Mouse (Mus musculus): ENCODE results near the gene Gimap3. TPM values are rescaled to one million over a fixed set of nuclear protein-coding genes. Genes with fewer than 3 reads are reported as not detected.

Gene Gimap3
- polyA plus RNA-seq, 1 experiment from 2014 or later, result 0.14 TPM

- Histone ChIP-seq H3K36me3 (ENCODE audit: control insufficient read depth, insufficient read depth, low read length) (no peaks in the 10 kb centered on the region), H3K4me3 (replicated peaks; ENCODE audit: low read length) (peak overlapping the region; percentile 18; the same call in 1 of the 2 replicates), H3K27ac (ENCODE audit: low read length) (peak overlapping the region; percentile 74), H3K4me1 (ENCODE audit: control insufficient read depth, insufficient read depth, low read length) (peaks cover 11% of the 10 kb centered on the region), H3K27me3 (ENCODE audit: control insufficient read depth, insufficient read depth, low read length) (peaks cover 11% of the 10 kb centered on the region), H3K9ac (ENCODE audit: low read length) (peak overlapping the region; percentile 39; the same call in 1 of the 2 replicates), H3K4me2 (ENCODE audit: low read depth, low read length) (peak overlapping the region; percentile 24; the same call in 1 of the 2 replicates), H3K9me3 (replicated peaks; ENCODE audit: control insufficient read depth, low read length) (no peaks in the 10 kb centered on the region)
- WGBS, result 36% methylated on average over 7 of the region's 7 CpGs
- no peak for ATAC-seq (ENCODE audit: insufficient read depth, low FRiP score)
These were observed 23.3 kb downstream of the Gimap3 start for GRCm38 (mm10) chr6:48747091-48747966.

GRCm38 (mm10) chr6:48745959-48746889 lies 24.4 kb downstream of the Gimap3 start, which contains the start of gene Gimap5:
TSS of gene Gimap5 (plus strand) at chr6:48746197.
- Histone ChIP-seq H3K4me3 (replicated peaks; ENCODE audit: low read length) (peak within 1 kb of the TSS; percentile 18; the same call in 1 of the 2 replicates), H3K9me3 (replicated peaks; ENCODE audit: control insufficient read depth, low read length) (no peaks in the 10 kb centered on the region), H3K4me1 (ENCODE audit: control insufficient read depth, insufficient read depth, low read length) (peaks cover 16% of the 10 kb centered on the region), H3K9ac (ENCODE audit: low read length) (peak within 1 kb of the TSS; percentile 47; the same call in 1 of the 2 replicates), H3K36me3 (ENCODE audit: control insufficient read depth, insufficient read depth, low read length) (no peaks in the 10 kb centered on the region), H3K27me3 (ENCODE audit: control insufficient read depth, insufficient read depth, low read length) (peaks cover 15% of the 10 kb centered on the region), H3K4me2 (ENCODE audit: low read depth, low read length) (peak within 1 kb of the TSS; percentile 24; the same call in 1 of the 2 replicates), H3K27ac (ENCODE audit: low read length) (peak within 1 kb of the TSS; percentile 74)
- WGBS, result 43% methylated on average over 16 of the region's 16 CpGs
- no peak for ATAC-seq (ENCODE audit: insufficient read depth, low FRiP score)

- H3K27ac ChIP-seq (ENCODE audit: low read length), result peak overlapping the region; percentile 57
These were observed 25.2 kb downstream of the Gimap3 start for GRCm38 (mm10) chr6:48745490-48745889.

GRCm38 (mm10) chr6:48742422-48743351 lies 28.0 kb downstream of the Gimap3 start:
- Histone ChIP-seq H3K36me3 (ENCODE audit: control insufficient read depth, insufficient read depth, low read length) (no peaks in the 10 kb centered on the region), H3K4me3 (replicated peaks; ENCODE audit: low read length) (peak overlapping the region; percentile 51)
- 11% methylated on average over 52 of the region's 52 CpGs for WGBS

More at GRCm38 (mm10) chr6:48745490-48745889, 25.2 kb downstream of the Gimap3 start:
- Histone ChIP-seq H3K4me2 (ENCODE audit: low read depth, low read length) (0 out of 2 replicates have a peak overlapping the region, but pooled peaks have one; percentile 5), H3K4me1 (ENCODE audit: control insufficient read depth, insufficient read depth, low read length) (peaks cover 16% of the 10 kb centered on the region), H3K9me3 (replicated peaks; ENCODE audit: control insufficient read depth, low read length) (no peaks in the 10 kb centered on the region), H3K9ac (ENCODE audit: low read length) (peak overlapping the region; percentile 35; the same call in 1 of the 2 replicates), H3K27me3 (ENCODE audit: control insufficient read depth, insufficient read depth, low read length) (peaks cover 15% of the 10 kb centered on the region), H3K4me3 (replicated peaks; ENCODE audit: low read length) (no peak overlapping the region), H3K36me3 (ENCODE audit: control insufficient read depth, insufficient read depth, low read length) (no peaks in the 10 kb centered on the region)
- no peak for ATAC-seq (ENCODE audit: insufficient read depth, low FRiP score)
- 44% methylated on average over 2 of the region's 2 CpGs for WGBS

GRCm38 (mm10) chr6:48741711-48742206 lies 28.9 kb downstream of the Gimap3 start:
- Histone ChIP-seq H3K27me3 (ENCODE audit: control insufficient read depth, insufficient read depth, low read length) (peaks cover 15% of the 10 kb centered on the region), H3K9ac (ENCODE audit: low read length) (no peak overlapping the region), H3K36me3 (ENCODE audit: control insufficient read depth, insufficient read depth, low read length) (no peaks in the 10 kb centered on the region), H3K4me1 (ENCODE audit: control insufficient read depth, insufficient read depth, low read length) (peaks cover 16% of the 10 kb centered on the region), H3K27ac (ENCODE audit: low read length) (peak overlapping the region; percentile 60), H3K9me3 (replicated peaks; ENCODE audit: control insufficient read depth, low read length) (no peaks in the 10 kb centered on the region), H3K4me2 (ENCODE audit: low read depth, low read length) (peak overlapping the region; percentile 85), H3K4me3 (replicated peaks; ENCODE audit: low read length) (0 out of 2 replicates have a peak overlapping the region, but pooled peaks have one; percentile 51)
- WGBS, result 10% methylated on average over 9 of the region's 9 CpGs
- ATAC-seq (ENCODE audit: insufficient read depth, low FRiP score), result no peak; the same call in 1 of the 2 replicates

More at GRCm38 (mm10) chr6:48742422-48743351, 28.0 kb downstream of the Gimap3 start:
- Histone ChIP-seq H3K4me1 (ENCODE audit: control insufficient read depth, insufficient read depth, low read length) (peaks cover 16% of the 10 kb centered on the region), H3K27me3 (ENCODE audit: control insufficient read depth, insufficient read depth, low read length) (peaks cover 15% of the 10 kb centered on the region), H3K9ac (ENCODE audit: low read length) (peak overlapping the region; percentile 69), H3K9me3 (replicated peaks; ENCODE audit: control insufficient read depth, low read length) (no peaks in the 10 kb centered on the region), H3K4me2 (ENCODE audit: low read depth, low read length) (peak overlapping the region; percentile 85), H3K27ac (ENCODE audit: low read length) (peak overlapping the region; percentile 56)
- ATAC-seq (ENCODE audit: insufficient read depth, low FRiP score), result peak; percentile 63

- Histone ChIP-seq H3K27ac (ENCODE audit: low read length) (peak overlapping the region; percentile 60), H3K9me3 (replicated peaks; ENCODE audit: control insufficient read depth, low read length) (no peaks in the 10 kb centered on the region), H3K4me2 (ENCODE audit: low read depth, low read length) (peak overlapping the region; percentile 85; the same call in 1 of the 2 replicates), H3K36me3 (ENCODE audit: control insufficient read depth, insufficient read depth, low read length) (no peaks in the 10 kb centered on the region), H3K4me3 (replicated peaks; ENCODE audit: low read length) (no peak overlapping the region), H3K4me1 (ENCODE audit: control insufficient read depth, insufficient read depth, low read length) (peaks cover 16% of the 10 kb centered on the region), H3K27me3 (ENCODE audit: control insufficient read depth, insufficient read depth, low read length) (peaks cover 15% of the 10 kb centered on the region), H3K9ac (ENCODE audit: low read length) (no peak overlapping the region)
- peak; percentile 39; the same call in 1 of the 2 replicates for ATAC-seq (ENCODE audit: insufficient read depth, low FRiP score)
- 17% methylated on average over 3 of the region's 3 CpGs for WGBS
These were observed 29.4 kb downstream of the Gimap3 start for GRCm38 (mm10) chr6:48741273-48741672.

GRCm38 (mm10) chr6:48740501-48741169 lies 30.0 kb downstream of the Gimap3 start:
- WGBS, result 60% methylated on average over 3 of the region's 3 CpGs
- peak overlapping the region; percentile 41 for H3K4me2 ChIP-seq (ENCODE audit: low read depth, low read length)
- no peak for ATAC-seq (ENCODE audit: insufficient read depth, low FRiP score)
- no peaks in the 10 kb centered on the region for H3K36me3 ChIP-seq (ENCODE audit: control insufficient read depth, insufficient read depth, low read length)
- peak overlapping the region; percentile 31; the same call in 1 of the 2 replicates for H3K9ac ChIP-seq (ENCODE audit: low read length)
- H3K4me1 ChIP-seq (ENCODE audit: control insufficient read depth, insufficient read depth, low read length), result peaks cover 14% of the 10 kb centered on the region
- H3K27me3 ChIP-seq (ENCODE audit: control insufficient read depth, insufficient read depth, low read length), result peaks cover 15% of the 10 kb centered on the region
- no peaks in the 10 kb centered on the region for H3K9me3 ChIP-seq (replicated peaks; ENCODE audit: control insufficient read depth, low read length)
- peak overlapping the region; percentile 8 for H3K4me3 ChIP-seq (replicated peaks; ENCODE audit: low read length)
- H3K27ac ChIP-seq (ENCODE audit: low read length), result peak overlapping the region; percentile 60
